Mouse (Mus musculus) large intestine, adult 2 months (tissue): ENCODE data around the gene F930015N05Rik. TPM values are rescaled to one million over a fixed set of nuclear protein-coding genes. Genes with fewer than 3 reads are reported as not detected.

ENCODE experiments used
- DNase-seq: peaks from one replicate; pipeline ENCODE4 v3.0.0-alpha.2; 2012; ENCODE audit warnings: low read depth, low spot score
- WGBS: fragments of 180-500 bp; shearing (Covaris S2); methylation state at CpG from one replicate; pipeline ENCODE4 v1.1.7; 2018; 5-methylcytosine and 5-hydroxymethylcytosine counted together
- polyA plus RNA-seq: library from polyadenylated mRNA; depleted of rRNA; stranded (reverse); fragments of >200 nt; gene quantifications from 2 replicates; pipeline ENCODE4 v1.2.3, GENCODE M21; 2012; rRNA removed

The F930015N05Rik gene
- polyA plus RNA-seq = 0.11 and 0.16 TPM in 2 replicates

- DNase-seq = no peak
- 2% methylated on average over 24 of the region's 24 CpGs for WGBS
Observed at GRCm38 (mm10) chr11:64436412-64436727, at the start of gene F930015N05Rik. Gene F930015N05Rik, minus strand, starts transcription at chr11:64436653.

- DNase-seq = no peak
- 72% methylated on average over 3 of the region's 3 CpGs for WGBS
Observed at GRCm38 (mm10) chr11:64481445-64481844, 45.0 kb upstream of the F930015N05Rik start.

- DNase-seq = no peak
- WGBS = 78% methylated on average over 3 of the region's 3 CpGs
Observed at GRCm38 (mm10) chr11:64473679-64474078, 37.2 kb upstream of the F930015N05Rik start.

- no peak for DNase-seq
Observed at GRCm38 (mm10) chr11:64470689-64471088, 34.2 kb upstream of the F930015N05Rik start.

- DNase-seq = no peak
- WGBS = 33% methylated on average over 4 of the region's 4 CpGs
Observed at GRCm38 (mm10) chr11:64468737-64469136, 32.3 kb upstream of the F930015N05Rik start.

GRCm38 (mm10) chr11:64461746-64462145 is 25.3 kb upstream of the F930015N05Rik start:
- 72% methylated on average over 3 of the region's 3 CpGs for WGBS

GRCm38 (mm10) chr11:64448586-64449315 is 12.3 kb upstream of the F930015N05Rik start:
- 61% methylated on average over 9 of the region's 9 CpGs for WGBS
- no peak for DNase-seq

More at GRCm38 (mm10) chr11:64461746-64462145, 25.3 kb upstream of the F930015N05Rik start:
- DNase-seq = no peak

GRCm38 (mm10) chr11:64445227-64445626 is 8.8 kb upstream of the F930015N05Rik start:
- WGBS = 86% methylated on average over 1 of the region's 1 CpGs
- no peak for DNase-seq

GRCm38 (mm10) chr11:64442701-64443100 is 6.2 kb upstream of the F930015N05Rik start:
- DNase-seq = no peak
- 40% methylated on average over 3 of the region's 3 CpGs for WGBS

GRCm38 (mm10) chr11:64442119-64442518 is 5.7 kb upstream of the F930015N05Rik start:
- DNase-seq = no peak
- 26% methylated on average over 8 of the region's 8 CpGs for WGBS

- 49% methylated on average over 3 of the region's 3 CpGs for WGBS
- no peak for DNase-seq
Observed at GRCm38 (mm10) chr11:64438909-64439308, 2.5 kb upstream of the F930015N05Rik start.

GRCm38 (mm10) chr11:64437721-64438120 is 1.3 kb upstream of the F930015N05Rik start:
- WGBS = 95% methylated on average over 3 of the region's 3 CpGs
- DNase-seq = no peak

GRCm38 (mm10) chr11:64436791-64437298 is 392 bp upstream of the F930015N05Rik start:
- WGBS = 29% methylated on average over 5 of the region's 5 CpGs
- DNase-seq = no peak

- WGBS = 1% methylated on average over 81 of the region's 81 CpGs
- DNase-seq = no peak
Observed at GRCm38 (mm10) chr11:64435546-64436411, 674 bp downstream of the F930015N05Rik start.

GRCm38 (mm10) chr11:64434611-64435545 is 1.6 kb downstream of the F930015N05Rik start, which contains the start of gene Hs3st3a1:
Gene Hs3st3a1, plus strand, starts transcription at chr11:64435332.
- under 1% methylated on average over 35 of the region's 36 CpGs for whole genome bisulfite sequencing
- DNase-seq = no peak

GRCm38 (mm10) chr11:64418969-64419368 is 17.5 kb downstream of the F930015N05Rik start:
- WGBS = 80% methylated on average over 1 of the region's 1 CpGs
- DNase-seq = no peak

- DNase-seq = no peak
- WGBS = 68% methylated on average over 6 of the region's 6 CpGs
Observed at GRCm38 (mm10) chr11:64400534-64401093, 35.8 kb downstream of the F930015N05Rik start.

- DNase-seq = no peak
- 79% methylated on average over 3 of the region's 3 CpGs for WGBS
Observed at GRCm38 (mm10) chr11:64397612-64398011, 38.8 kb downstream of the F930015N05Rik start.

GRCm38 (mm10) chr11:64396949-64397348 is 39.5 kb downstream of the F930015N05Rik start:
- WGBS = 80% methylated on average over 6 of the region's 6 CpGs
- DNase-seq = no peak
